Mouse (Mus musculus) urinary bladder, postnatal 36 days (tissue): ENCODE data around the gene Tmem150a.

Experiments used
- DNase-seq, 2 experiments: peaks; one replicate each; pipeline ENCODE4 v3.0.0; 2022; ENCODE audit warnings: low spot score in 2 of 2, mixed read lengths in 1 of 2

The Tmem150a gene

GRCm38 (mm10) chr6:72399967-72400366 is 44.7 kb downstream of the Tmem150a start:
- no peak for DNase-seq

GRCm38 (mm10) chr6:72401875-72402274 is 46.6 kb downstream of the Tmem150a start:
- DNase-seq = peak; percentile 72 to 77

- peak in 1 of 2 experiments; percentile 25 for DNase-seq
Observed at GRCm38 (mm10) chr6:72405356-72405755, 50.1 kb downstream of the Tmem150a start.

GRCm38 (mm10) chr6:72407119-72407518 is 51.9 kb downstream of the Tmem150a start:
- DNase-seq = peak; percentile 82 to 85
